Mouse (Mus musculus) gastrocnemius, adult 18-20 months (tissue): ENCODE results near the gene Glis3. TPM values are rescaled to one million over a fixed set of nuclear protein-coding genes. Genes with fewer than 3 reads are reported as not detected.
A peak's percentile ranks its signal among the peaks of the same experiment; 100 is the strongest.

Source experiments
- DNase-seq: peaks from one replicate; pipeline ENCODE4 v3.0.0; 2021; ENCODE audit warnings: low spot score
- total RNA-seq, 2 experiments: library from RNA; stranded (reverse); gene quantifications; 2 replicates each; pipeline ENCODE4 v1.2.3; 2021

Glis3 gene
- total RNA-seq, 2 experiments from 2014 or later = 0.48 to 0.55 TPM

DNA sequence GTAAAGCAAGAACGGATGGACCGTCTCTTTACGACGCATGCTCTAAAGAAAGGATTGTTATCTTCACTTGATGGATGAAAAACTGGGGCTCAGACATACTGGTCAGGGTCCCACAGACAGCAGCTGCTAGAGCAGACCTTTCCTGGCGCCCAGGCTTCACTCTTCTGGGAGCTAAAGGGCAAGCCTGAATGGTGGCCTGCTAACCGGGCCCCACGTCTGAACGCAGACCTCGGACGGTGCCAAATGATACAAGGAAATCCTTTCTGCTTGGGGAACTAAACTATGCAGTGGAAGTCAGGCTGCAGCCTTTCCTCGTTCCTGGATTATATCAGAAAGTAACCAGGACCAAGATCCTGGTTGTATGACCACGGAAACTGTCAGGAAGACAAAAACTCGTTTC, 86.9 kb downstream of the Glis3 start:
- DNase-seq = no peak

DNA sequence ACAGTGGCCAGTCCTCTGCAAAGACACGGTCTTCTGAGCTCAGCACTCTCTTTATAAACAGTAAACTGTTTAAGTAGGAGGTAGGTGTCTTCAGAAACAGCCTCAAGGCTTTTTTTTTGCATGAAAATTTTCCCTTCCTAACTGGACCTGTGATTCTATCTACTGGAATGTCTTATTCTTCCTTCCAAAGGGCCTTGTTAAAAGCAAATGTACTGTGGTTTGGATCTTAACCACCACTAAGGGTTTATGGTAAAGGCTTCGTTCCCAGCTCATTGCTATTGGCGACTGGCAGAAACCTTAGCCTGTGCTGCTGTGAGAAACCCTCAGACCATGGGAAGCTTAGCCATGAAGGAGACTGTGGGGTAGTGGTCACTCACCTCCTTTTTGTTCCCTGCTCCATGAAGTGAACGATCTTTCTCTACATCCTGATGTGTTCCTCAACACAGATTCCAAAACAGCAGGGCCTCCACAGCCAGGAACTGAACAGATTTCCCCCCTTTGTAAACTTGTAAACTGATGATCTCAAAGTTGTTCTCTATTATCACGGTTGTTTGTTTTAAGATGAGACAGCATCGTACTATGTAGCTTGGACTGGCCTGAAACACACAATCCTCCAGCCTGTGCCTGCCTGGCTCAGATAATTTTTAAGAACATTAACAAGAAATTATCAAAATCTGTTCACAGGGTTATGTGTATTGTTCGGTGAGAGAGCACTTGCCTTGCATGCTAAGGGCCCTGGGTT, 88.0 kb downstream of the Glis3 start:
- no peak for DNase-seq

DNA sequence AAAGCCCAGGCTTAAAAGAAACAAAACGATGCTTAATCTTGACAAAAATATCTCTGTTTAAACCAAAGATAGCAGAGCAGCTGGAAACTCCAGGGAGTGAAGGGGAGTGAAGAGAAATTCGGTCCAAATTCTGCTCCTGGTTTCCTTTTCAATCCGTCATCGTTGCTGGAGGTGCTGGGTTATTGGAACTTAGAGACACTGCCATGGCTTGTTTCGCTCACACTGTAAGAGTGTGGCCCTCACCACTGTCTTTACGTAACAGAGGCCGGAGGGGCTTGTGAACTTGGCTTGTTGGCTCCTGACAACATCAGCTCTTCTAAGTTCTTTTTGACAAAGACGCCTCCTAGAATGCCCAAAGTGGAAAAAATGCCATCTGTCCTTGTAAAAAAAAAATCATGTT, 99.4 kb downstream of the Glis3 start:
- no peak for DNase-seq

DNA sequence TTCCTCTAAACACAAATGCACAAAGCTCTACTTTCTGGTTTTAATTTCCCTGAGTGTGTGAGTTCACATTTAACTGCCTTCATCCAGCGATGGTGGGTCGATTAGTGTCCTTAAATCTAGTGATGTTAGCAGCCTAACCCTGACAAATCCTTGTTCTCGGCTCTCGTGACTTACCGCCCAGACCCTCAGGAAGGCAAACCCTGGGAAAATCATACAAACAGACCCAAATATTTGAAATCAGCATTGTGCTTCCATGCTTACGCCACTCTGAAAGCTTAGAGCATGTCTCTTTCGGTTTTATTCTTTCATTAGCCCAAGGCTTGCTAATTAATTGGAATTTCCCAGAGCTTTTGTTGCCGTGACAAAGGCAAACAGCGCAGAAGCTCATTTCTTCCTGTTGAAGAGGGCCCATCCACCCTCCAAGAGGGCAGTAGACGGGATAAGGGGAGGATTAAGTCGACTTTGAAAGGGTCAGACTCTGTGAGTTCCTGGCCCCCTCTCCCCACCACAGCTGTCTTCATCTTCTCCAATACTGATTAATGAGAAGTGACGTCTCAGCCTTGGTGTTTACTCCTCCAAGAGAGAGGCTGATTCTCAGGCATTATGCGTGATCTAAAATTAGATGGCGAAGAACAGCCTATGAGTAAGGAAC, 100.0 kb downstream of the Glis3 start:
- DNase-seq = no peak

DNA sequence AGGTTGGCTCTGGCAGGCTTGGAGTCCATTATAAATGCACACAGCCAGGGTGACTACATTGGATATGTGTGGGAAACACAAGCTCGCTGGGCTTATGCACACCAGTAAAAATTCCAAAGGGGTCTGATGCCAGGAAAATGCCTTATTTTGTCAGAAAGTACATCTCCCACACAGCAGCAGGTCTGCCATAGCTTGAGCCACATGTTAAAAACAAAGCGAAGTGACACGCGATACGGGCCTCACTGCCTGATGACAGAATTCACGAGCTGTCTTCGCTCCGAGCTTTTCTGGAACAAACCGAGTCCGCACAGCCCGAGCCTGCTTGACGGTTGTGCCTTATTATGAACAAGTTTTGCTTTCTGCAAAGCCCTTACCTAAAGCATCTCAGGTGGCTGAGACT, 102.9 kb downstream of the Glis3 start:
- no peak for DNase-seq

DNA sequence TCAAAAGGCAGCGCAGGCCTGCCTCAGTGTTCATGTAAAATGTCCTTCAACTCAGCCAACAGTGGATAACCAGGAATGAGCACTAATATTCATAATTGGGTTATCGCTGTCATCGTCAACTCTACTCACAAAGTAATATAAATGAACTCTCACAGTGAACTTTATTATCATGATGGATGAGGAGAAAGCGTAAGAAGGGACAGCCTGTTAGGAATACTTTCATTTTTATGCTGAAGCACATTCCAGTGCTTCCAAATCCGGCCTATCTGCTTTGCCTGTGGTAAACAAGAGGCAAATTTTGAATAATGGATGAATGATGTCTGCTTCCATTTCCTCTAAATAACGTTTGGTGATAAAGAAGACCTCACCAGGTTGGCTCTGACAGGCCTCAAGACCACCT, 103.3 kb downstream of the Glis3 start:
- no peak for DNase-seq

DNA sequence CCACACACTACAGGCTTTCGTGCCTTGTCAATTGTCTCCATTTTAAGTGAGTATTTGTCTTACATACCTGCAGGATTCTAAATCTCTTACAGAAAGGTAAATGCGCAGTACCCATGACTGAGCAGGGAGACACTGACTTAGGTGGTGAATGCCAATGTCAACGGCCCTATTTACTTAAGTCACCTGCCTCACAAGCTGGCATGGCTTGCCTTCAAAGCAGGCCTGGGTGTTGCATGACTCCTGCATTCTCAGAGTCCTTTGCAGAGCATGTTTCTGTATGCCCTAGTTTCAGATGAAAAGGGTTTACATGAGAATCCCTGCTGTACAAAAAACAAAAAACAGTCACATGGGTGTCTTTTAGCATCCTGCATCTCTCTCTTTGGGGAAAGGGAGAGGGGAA, 106.2 kb downstream of the Glis3 start:
- no peak for DNase-seq

DNA sequence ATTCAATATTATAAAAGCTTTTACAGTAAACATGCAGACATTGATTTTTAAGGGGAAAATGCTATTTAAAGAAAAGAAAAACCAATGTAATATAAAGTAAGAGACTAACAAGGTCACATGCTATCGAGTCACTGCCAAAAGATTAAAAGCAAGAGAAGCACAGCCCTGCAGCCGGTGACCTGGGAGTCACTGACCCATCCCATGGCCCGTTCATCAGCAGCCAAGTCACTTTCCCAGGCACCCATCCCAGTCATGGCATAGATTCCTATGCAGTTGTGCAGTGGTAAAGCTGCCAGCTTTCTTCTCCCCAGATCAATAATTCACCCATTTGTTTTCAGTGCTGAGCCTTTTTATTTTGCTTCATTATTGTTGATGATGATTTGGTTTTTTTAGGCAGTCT, 110.0 kb downstream of the Glis3 start:
- DNase-seq = no peak

DNA sequence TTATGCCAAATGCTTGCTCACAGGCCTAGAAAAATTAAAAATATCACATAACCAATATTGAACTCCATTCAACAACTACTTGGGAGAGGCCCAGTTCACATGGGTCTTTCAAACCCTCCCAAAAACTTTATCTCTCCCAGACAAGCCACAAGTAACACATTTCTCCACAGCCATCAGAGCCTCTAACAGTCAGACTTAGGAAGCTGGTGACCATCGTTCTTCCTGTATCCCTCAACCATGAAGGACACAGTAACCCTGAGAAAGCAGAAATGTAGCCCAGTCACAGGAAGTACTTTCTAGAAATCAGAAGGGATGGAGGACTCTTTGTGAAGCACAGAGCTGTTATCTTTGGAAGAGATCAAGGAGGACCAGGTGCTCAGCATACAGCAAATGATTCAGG, 112.8 kb downstream of the Glis3 start:
- no peak for DNase-seq

DNA sequence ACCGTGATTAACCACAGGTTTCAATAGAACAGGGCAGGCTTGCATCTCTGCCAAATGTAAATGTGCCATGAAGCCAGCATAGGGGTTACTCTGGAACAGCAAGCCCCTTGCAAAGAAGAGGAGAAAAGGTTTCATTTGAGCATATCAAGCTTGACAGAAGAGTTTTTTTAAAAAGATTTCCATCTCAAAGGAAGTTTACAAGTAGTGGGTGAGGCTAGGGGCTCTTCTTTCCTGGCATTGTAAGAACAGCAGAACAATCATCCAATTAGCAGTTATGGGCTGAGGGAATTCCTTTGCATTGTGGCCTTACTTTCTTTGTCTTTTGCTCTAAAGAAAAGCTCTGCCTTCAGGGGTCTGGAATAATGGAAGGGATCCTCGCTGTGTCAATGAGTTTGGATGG, 113.3 kb downstream of the Glis3 start:
- no peak for DNase-seq

DNA sequence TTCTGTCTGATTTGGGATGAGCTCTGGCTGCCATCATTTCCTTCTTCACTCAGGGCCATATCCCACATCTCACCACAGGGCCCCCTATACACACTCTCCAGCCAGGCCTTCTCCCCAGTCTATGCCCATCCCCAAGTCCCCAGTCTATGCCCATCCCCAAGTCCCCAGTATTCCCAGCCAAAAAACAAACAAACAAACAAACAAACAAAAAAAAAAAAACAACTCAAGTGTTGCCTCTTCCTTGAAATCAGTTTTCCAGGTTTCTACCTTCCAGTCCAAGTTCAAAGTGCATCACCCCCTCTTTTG, 118.2 kb downstream of the Glis3 start:
- no peak for DNase-seq

DNA sequence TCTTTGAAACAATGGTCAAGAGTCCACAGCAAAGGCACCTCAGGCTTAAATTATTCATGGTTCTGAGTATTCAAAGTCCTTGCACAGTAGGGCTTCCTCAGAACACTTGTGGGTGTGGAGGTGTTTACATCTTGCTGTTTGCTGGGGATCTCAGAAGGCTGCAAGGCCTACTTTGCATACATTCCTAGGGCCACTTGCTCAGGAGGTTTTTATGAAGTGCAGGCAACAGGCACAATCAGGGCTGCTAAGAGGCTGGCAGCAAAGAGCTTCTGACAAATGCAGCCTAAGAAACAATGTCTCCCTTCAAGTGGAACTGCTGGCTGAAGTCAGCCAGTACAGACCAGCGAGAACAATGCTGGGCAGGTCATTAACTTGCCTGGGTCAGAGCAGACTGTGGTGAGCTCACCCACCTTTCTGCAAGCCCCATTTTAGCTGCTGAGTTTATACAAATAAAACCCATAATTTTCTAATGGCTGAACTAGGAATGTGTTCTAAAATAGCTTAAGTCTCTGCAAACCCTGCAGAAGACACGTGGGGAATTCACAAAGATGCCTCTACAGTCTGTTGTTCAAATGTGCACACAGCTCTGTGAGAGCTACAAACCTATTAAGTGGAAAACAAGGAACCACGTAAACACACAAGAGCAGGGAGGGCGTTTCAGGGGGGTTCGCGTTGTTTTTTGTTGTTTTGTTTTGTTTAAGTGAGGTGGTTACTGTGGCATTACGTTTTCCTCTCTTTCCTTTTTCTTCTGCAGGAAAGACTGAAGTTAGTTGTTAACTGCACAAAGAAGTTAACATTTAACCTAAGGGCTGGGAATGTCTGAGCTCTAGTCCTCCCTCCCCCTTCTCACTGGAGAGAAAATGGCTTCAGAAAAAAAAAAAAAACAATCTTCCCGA, 118.8 kb downstream of the Glis3 start:
- DNase-seq = no peak

DNA sequence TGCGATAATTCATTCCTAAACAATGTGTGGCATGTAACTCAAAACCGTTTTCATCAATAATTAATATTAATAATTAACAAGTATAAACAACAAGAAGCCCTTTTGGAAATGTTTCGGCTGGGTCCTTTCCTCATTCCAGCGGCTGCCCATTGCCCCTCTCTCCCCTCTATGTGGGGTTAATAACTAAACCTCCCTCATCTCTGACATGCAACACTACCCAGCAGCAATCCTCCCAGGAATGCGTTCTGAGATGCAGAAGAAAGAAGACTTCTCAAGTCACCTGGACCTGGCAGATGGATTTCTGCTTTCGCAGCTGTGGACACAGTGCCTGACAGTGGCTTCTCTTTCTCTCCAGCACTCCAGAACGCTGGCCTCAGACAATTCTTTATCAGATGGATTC, 120.0 kb downstream of the Glis3 start:
- DNase-seq = no peak

DNA sequence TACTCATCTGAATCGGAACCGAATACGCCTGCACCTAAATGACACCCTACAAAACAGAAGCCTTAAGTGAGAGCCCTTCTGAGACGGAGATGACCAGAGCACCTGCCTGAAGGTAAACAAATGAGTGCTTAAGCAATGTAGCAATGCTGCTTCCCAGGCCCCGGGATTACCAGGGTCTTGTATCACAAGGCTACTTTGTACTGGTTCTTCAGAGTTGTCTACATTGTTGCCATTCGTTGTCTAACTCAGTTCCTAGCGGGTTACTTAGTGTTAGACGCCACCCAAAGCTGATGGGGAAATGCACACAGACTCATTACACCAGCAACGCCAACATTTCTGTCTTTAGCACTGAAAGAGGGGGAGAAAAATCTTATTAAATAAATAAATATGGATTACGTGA, 120.5 kb downstream of the Glis3 start:
- DNase-seq = no peak

DNA sequence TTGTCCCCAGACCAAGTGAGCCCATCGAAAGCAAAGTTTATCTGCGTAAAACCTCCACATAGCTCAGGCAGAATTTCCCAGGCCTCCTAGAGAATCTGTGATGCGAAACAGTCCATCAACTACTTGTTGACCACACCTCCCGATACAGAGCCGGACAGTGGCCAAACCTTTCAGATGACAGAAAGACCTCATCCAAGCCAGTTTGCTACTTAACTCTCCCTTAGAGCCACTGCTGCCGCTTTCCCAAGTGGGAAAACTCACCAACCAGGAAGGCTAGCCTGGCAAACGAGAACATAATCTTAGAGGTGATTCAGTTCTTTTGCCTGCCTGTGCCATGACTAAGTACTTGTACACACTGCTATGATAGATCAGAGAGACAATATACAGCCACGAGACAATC, 121.2 kb downstream of the Glis3 start:
- DNase-seq = peak; percentile 2

DNA sequence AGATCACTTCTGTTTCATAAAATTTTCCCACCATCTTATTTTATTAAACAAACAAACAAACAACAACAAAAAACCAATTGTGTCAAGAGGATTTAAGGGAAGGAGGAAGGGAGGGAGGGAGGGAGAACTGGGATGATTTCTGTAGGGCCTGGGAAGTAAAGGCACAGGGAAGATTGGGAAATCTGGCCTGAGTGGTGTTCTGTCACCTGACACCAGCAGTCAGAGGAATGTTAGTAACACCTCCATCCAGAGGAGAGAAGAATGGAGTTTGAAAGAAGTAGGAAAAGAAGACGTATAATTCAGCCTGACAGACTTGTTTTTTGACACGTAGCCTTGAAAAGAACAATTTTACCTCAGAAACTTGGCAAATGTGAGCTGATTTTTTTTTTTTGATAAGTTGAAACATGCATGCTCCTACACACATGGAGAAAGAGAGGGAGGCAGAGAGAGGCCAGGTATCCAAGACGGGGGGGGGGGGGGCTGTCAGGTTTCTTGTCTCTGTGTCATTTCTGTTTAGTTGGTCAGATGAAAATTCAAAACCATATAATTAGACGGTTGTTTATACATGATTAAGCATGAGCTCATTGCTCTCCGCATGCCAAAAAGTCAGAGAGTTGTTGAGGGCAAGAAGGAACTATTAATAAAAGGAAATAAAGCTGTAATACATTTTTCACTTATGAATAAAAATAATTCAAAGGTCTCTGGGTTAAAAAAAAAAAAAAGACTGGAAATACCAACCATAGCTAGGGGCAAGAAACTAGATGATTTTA, 122.1 kb downstream of the Glis3 start:
- no peak for DNase-seq

DNA sequence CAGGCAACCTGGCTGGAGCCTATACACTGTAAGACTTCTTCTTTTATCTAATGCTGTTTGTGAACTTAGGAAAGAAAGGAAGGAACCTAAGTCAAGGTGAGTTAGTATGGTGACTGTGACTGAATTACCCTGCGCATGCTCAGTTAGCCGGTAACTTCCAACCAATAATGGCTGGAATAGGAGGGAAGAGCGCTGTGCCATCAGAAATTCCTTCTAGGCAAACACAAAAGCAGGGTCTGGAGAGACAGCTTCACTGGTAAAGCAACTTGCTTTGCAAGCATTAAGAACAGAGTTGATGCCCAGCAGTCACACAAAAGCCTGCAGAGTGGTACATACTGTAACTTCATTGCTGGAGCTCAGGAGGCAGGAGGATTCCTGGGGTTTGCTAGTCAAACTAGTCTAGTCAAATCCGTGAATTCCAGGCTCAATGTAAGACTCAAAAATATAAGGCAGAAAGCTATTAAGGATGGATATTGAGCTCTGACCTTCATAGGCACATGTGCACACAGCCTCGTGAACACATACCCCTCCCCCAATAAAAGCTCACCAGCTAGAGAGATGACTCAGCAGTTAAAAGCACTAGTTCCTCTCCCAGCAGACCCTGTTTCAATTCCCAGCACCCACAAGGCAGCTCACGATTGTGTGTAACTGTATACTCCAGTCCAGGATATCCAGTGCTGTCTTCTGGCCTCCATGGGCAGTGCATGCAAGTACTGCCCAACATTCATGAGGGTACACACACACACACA, 124.5 kb downstream of the Glis3 start:
- no peak for DNase-seq

DNA sequence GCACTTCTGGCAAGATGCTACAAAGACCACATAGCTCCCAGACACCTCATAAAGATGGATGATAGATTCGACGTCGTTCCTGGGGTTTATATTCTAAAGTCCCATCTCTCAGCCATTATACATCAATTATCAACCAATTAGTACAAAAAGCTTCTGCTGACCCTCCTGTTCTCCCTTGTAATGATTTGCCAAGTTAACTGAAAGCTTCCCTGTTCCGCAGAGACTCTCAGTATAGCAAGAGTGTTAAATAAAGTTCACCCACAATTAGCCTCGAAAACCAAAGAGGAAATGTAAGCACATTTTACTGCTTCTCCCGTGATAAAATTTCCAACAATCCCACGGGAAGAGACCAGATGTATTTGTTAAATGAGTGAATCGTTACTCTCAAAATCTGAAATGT, 129.3 kb downstream of the Glis3 start:
- DNase-seq = no peak

DNA sequence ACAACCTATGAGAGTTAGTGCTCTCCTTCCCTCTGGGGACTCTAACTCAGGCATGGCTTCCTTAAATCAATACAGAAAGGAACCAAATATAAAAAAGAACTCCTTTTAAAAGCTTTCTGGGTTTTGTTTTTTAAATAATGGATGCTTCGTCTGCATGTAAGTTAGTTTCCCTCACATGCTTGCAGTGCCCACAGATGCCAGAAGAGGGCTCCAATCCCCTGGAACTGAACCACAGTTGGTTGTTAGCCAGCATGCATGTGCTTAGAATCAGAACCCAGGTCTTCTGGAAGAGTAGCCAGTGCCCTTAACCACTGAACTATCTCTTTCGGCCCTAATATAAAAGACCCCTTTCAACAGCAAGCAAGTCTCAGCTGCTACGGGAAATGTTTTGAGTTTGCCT, 132.9 kb downstream of the Glis3 start:
- DNase-seq = no peak

DNA sequence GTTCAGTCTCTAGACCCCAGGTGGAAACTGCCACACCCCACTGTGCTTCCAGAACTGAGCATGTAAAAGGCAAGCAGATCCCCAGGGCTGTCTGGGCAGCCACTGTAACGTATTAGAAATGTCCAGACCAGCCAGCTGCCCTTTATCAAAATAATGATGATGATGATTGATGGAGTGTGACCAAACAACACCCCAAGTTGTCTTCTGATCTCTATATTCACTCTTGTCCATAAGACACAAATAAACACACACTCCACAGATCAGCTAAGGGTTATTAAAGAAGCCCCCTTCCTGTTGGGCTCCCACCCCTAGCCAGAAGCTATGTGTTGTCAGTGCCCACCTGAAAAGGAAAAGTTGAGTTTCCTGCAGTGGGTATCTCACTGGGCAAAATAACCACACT, 134.4 kb downstream of the Glis3 start:
- DNase-seq = no peak

DNA sequence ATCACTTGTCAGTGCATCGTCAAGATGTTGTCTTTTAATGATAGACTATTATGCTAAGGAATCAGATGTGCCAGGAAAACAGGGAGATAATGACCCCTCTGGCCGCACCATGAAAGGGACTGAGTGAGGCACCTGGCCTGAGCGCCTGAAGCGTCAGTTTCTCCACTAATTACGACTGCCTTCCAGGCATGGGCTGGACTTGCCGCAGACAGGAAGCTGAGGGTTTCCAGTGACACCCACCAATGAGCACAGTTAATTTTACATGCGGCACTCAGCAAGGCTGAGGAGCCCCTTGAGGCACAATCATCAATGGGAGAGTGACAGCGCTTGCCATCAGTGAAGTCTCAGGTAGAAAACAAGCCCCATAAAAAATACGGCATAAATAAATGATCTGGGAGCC, 141.1 kb downstream of the Glis3 start:
- no peak for DNase-seq
